Mouse (Mus musculus) heart, embryonic 16.5 days (tissue): ENCODE measurements around the gene Taf4. TPM values are rescaled to one million over a fixed set of nuclear protein-coding genes. Genes with fewer than 3 reads are reported as not detected.

Experiments used
- ATAC-seq: fragments of 200-750 bp; cut with Nextera tagmentation; replicated peaks from 2 replicates; pipeline ENCODE4 v1.8.0; 2017; ENCODE audit warnings: moderate number of reproducible peaks; ENCODE audit not compliant: insufficient read depth, low FRiP score; ENCODE audit errors: extremely low read depth
- H3K27ac ChIP-seq: fragments of 300-500 bp; sonication (generic); 2 replicates; pipeline ENCODE4 v1.5.1; 2014; ENCODE audit warnings: mild to moderate bottlenecking, low read length, control low read depth, moderate library complexity
- H3K27me3 ChIP-seq: fragments of 300-500 bp; sonication (generic); 2 replicates; pipeline ENCODE4 v1.6.1; 2014; ENCODE audit warnings: low read length, mixed read lengths; ENCODE audit not compliant: control insufficient read depth, insufficient read depth
- H3K36me3 ChIP-seq: fragments of 300-500 bp; sonication (generic); 2 replicates; pipeline ENCODE4 v1.6.1; 2014; ENCODE audit not compliant: control insufficient read depth, insufficient read depth
- H3K4me1 ChIP-seq: fragments of 300-500 bp; sonication (generic); 2 replicates; pipeline ENCODE4 v1.6.1; 2014; ENCODE audit warnings: low read length, mixed read lengths; ENCODE audit not compliant: control insufficient read depth, insufficient read depth
- H3K4me2 ChIP-seq: fragments of 300-500 bp; sonication (generic); 2 replicates; pipeline ENCODE4 v1.6.1; 2014; ENCODE audit warnings: low read depth, mild to moderate bottlenecking, control low read depth, low read length
- H3K4me3 ChIP-seq: fragments of 300-500 bp; sonication (generic); 2 replicates; pipeline ENCODE4 v1.5.1; 2014; ENCODE audit warnings: mild to moderate bottlenecking, control low read depth, low read length
- H3K9ac ChIP-seq: fragments of 300-500 bp; sonication (generic); 2 replicates; pipeline ENCODE4 v1.6.1; 2014; ENCODE audit warnings: low read length, control low read depth
- H3K9me3 ChIP-seq: fragments of 300-500 bp; sonication (generic); replicated peaks from 2 replicates; pipeline ENCODE4 v1.6.1; 2016; ENCODE audit warnings: low read length; ENCODE audit not compliant: control insufficient read depth
- WGBS: fragments of 180-500 bp; shearing (Covaris S2); extraction: QIAGEN DNeasy Blood & Tissue Kit; methylation state at CpG from one replicate; pipeline ENCODE4 v1.1.7; 2014; 5-methylcytosine and 5-hydroxymethylcytosine counted together
- polyA plus RNA-seq: library from polyadenylated mRNA; unstranded; fragments of >200 nt; fragmentation: Nextera tagmentation; extraction: Ambion mirVana; gene quantifications from 2 replicates; pipeline ENCODE4 v1.2.1, GENCODE M21; 2015

Taf4 gene
- polyA plus RNA-seq, 1 experiment from 2014 or later: 2.1 TPM

DNA sequence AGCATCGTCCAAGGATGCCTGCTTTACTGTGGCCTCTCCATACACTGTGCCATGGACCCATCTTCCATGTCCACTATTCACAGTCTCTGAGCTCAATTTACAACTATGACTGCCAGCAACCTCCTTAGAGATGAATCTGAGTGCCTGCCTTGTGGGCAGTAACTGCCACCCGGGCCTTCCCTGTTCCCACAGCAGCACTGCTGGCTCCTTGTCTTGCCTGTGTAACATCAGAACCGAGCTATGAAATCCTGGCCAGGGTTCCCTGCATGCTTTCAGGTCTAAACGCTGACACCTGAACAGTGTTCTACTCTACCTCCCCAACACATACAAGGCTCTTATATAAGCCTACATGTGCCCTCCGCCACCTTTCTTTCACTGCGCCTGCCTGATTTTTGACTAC is 16.1 kb downstream of the Taf4 start:
- Histone ChIP-seq H3K4me3 (no peak overlapping the region), H3K4me1 (peaks cover 37% of the 10 kb centered on the region), H3K9me3 (no peaks in the 10 kb centered on the region), H3K36me3 (no peaks in the 10 kb centered on the region), H3K4me2 (no peak overlapping the region), H3K9ac (no peak overlapping the region), H3K27me3 (no peaks in the 10 kb centered on the region), H3K27ac (no peak overlapping the region)
- ATAC-seq: no peak
- WGBS: 85% methylated on average over 6 of the region's 6 CpGs

DNA sequence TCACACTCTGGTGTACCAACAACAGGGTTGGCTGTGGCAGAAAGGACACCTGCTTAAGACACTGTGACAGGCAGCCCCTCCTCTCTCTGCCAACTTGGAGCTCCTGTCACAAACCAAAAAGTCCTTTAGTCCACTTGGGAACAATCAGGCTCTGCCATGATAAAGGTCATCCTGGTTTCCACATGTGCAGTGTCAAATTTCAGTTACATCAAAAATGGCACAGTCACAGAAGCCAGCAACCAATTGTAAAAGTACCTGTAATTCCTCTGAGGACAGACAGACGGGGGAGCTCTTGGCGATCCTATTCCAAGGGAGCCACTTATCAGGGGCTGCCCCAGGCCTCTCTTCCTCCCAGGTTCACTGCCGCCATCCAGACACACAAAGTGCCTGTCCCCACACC is 17.1 kb downstream of the Taf4 start:
- H3K27ac ChIP-seq: peak overlapping the region; percentile 41
- H3K9ac ChIP-seq: no peak overlapping the region
- H3K9me3 ChIP-seq: no peaks in the 10 kb centered on the region
- peak; percentile 58 for ATAC-seq
- no peaks in the 10 kb centered on the region for H3K36me3 ChIP-seq
- peak overlapping the region; percentile 16; the same call in 1 of the 2 replicates for H3K4me2 ChIP-seq
- WGBS: 11% methylated on average over 3 of the region's 3 CpGs
- peaks cover 34% of the 10 kb centered on the region for H3K4me1 ChIP-seq
- H3K27me3 ChIP-seq: no peaks in the 10 kb centered on the region
- H3K4me3 ChIP-seq: no peak overlapping the region

DNA sequence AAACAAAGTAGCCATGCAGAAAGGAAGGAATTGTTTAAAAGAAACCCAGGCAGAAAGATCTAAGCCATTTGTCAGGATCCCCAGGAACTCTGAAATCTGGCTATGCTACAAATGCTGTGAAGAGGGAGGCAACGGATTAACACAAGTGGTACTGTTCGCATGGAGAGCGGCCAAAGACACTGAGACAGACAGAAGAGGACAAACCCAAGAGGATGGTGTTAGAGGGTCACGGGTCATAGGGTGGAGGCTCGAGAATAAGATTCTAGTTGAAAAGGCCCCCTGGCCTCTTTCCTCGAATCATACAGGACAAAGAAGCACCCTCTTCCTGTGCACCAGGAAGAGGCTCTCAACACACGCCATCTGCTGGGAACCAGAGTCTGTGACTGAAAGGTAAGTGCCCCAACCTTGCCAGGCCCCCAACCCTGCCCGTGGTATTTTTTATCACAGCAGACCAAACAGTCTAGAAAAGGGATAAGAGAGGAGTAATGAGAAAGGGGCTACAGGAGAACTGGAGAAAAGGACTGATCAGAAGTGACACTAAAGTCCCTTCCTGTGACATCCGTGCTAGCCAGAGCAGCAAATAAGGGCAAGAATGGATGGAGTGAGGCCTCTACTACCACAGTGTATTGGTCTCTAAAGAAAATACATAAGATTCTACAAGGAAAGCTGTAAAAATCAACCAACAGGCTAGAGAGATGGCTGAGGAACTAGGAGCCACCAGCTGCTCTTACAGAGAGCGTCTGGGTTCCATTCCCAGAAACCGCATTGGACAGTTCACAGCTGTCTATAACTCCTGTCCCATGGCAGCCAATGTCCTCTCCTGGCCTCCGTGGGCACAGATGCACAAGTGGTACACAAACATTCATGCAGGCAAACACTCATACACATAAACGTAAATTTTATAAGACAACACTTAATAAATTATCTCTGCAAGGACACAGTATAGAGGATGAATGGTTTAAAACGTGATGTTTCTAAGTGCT is 24.6 kb downstream of the Taf4 start:
- no peak for ATAC-seq
- H3K4me3 ChIP-seq: no peak overlapping the region
- WGBS: 60% methylated on average over 14 of the region's 14 CpGs
- H3K36me3 ChIP-seq: no peaks in the 10 kb centered on the region
- no peak overlapping the region for H3K4me2 ChIP-seq
- no peak overlapping the region for H3K9ac ChIP-seq
- no peak overlapping the region for H3K27ac ChIP-seq
- H3K27me3 ChIP-seq: no peaks in the 10 kb centered on the region
- H3K4me1 ChIP-seq: peaks cover 31% of the 10 kb centered on the region
- no peaks in the 10 kb centered on the region for H3K9me3 ChIP-seq

DNA sequence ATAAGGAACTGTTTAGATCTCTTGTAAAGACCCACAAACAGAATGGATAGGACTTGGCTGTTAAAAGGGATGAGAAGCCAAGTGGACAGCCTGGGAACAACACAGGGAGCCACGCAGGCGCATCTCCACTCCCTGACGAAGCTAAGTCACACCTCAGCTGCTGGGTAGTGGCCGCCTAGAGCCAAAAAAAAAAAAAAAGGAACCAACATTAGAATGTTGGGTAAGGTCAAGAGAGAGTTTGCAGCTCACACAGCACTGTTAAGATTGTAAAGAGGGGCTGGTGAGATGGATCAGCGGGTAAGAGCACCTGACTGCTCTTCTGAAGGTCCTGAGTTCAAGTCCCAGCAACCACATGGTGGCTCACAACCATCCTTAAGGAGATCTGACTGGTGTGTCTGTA is 27.6 kb downstream of the Taf4 start:
- 80% methylated on average over 5 of the region's 5 CpGs for WGBS
- no peak overlapping the region for H3K9ac ChIP-seq
- H3K4me2 ChIP-seq: no peak overlapping the region
- no peak overlapping the region for H3K27ac ChIP-seq
- ATAC-seq: no peak
- H3K27me3 ChIP-seq: no peaks in the 10 kb centered on the region
- H3K9me3 ChIP-seq: no peaks in the 10 kb centered on the region
- H3K4me1 ChIP-seq: peaks cover 43% of the 10 kb centered on the region
- no peak overlapping the region for H3K4me3 ChIP-seq
- H3K36me3 ChIP-seq: no peaks in the 10 kb centered on the region

DNA sequence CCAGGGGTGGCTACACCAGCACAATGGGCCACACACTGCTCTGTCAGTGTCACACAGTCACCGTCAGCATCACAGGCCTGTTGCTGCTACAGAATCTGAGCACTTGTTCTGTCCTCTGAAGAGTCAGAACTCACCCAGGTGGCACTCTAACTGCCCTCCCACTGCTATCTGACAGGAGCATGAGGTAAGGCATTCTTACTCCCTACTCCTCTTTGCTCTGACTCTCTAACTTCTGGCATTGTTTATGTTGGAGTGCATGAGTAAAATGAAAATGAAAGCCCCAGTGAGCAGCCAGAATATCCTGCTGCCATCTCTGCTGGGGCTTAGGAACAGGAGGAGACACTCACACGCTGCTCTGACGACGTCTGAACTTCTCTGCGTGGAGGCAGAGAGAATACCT is 28.8 kb downstream of the Taf4 start:
- Histone ChIP-seq H3K9me3 (no peaks in the 10 kb centered on the region), H3K36me3 (no peaks in the 10 kb centered on the region), H3K27me3 (no peaks in the 10 kb centered on the region), H3K9ac (no peak overlapping the region), H3K27ac (0 out of 2 replicates have a peak overlapping the region, but pooled peaks have one; percentile 23), H3K4me2 (no peak overlapping the region), H3K4me1 (peaks cover 48% of the 10 kb centered on the region), H3K4me3 (no peak overlapping the region)
- WGBS: 45% methylated on average over 5 of the region's 5 CpGs
- no peak for ATAC-seq

DNA sequence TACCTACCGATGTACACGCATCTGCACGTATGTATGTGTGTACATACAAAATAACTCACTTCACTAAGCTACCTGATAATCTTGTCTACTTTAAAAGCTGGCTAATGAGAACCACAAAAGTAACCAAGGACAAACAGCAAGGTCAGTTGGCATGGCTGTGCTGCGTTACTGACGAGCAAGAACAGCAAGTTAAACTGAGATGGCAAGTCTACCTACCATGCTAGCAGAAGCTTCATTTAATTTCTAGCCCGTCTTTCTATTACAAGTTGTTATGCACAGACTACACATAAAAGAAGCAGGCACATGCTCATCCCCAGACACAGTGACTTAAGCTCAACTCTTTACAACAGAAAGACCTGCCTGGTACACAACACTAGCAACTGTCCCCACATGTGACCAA is 29.9 kb downstream of the Taf4 start:
- Histone ChIP-seq H3K9me3 (no peaks in the 10 kb centered on the region), H3K27ac (0 out of 2 replicates have a peak overlapping the region, but pooled peaks have one; percentile 12), H3K4me3 (no peak overlapping the region), H3K4me1 (peaks cover 43% of the 10 kb centered on the region), H3K27me3 (no peaks in the 10 kb centered on the region), H3K4me2 (0 out of 2 replicates have a peak overlapping the region, but pooled peaks have one; percentile 9), H3K36me3 (no peaks in the 10 kb centered on the region), H3K9ac (no peak overlapping the region)
- 72% methylated on average over 6 of the region's 6 CpGs for WGBS
- ATAC-seq: no peak

DNA sequence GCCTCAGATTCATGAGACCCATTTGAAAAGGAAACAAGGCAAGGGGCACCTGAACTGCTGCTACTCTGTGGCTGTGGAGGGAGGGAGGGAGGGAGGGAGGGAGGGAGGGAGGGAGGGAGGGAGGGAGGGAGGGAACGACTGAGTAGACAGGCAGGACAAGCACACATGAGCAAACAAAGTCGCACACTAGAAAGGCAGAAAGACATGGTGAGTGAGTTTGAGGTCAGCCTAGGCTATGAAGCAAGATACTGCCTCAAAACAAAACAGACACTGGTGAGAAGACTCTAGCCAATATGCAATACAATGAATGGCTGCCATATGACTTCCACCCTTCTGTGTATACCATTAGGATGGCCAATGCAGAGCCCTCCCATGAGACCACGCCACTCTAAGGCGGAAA is 31.4 kb downstream of the Taf4 start:
- no peak overlapping the region for H3K27ac ChIP-seq
- no peak overlapping the region for H3K4me3 ChIP-seq
- WGBS: 55% methylated on average over 4 of the region's 4 CpGs

DNA sequence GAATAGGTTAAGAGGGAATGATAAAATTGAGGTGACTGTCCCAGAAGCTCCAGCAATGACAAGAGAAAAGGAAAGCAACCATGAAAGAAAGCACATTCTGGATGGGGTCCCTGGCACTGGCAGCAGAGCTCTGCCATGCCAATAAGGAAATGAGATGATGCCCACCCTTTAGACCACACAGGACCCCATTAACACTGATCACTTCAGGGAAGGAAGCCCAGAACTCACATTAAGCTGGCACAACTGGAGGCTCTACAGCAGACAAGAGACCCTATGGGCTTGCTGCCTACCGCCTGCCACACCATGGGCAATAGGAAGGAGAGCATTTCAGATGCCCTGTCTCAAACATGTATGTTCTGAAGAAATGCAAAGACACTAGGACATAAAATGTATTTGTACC is 34.8 kb downstream of the Taf4 start:
- no peaks in the 10 kb centered on the region for H3K9me3 ChIP-seq
- 91% methylated on average over 1 of the region's 1 CpGs for WGBS
- H3K4me2 ChIP-seq: no peak overlapping the region
- ATAC-seq: no peak
- peaks cover 25% of the 10 kb centered on the region for H3K4me1 ChIP-seq
- no peaks in the 10 kb centered on the region for H3K27me3 ChIP-seq
- no peak overlapping the region for H3K4me3 ChIP-seq
- H3K27ac ChIP-seq: no peak overlapping the region
- H3K36me3 ChIP-seq: no peaks in the 10 kb centered on the region
- H3K9ac ChIP-seq: no peak overlapping the region

More for the DNA sequence above, 31.4 kb downstream of the Taf4 start:
- H3K9ac ChIP-seq: no peak overlapping the region
- no peaks in the 10 kb centered on the region for H3K27me3 ChIP-seq
- H3K36me3 ChIP-seq: no peaks in the 10 kb centered on the region
- no peak overlapping the region for H3K4me2 ChIP-seq
- H3K9me3 ChIP-seq: no peaks in the 10 kb centered on the region
- peaks cover 39% of the 10 kb centered on the region for H3K4me1 ChIP-seq
- no peak for ATAC-seq

DNA sequence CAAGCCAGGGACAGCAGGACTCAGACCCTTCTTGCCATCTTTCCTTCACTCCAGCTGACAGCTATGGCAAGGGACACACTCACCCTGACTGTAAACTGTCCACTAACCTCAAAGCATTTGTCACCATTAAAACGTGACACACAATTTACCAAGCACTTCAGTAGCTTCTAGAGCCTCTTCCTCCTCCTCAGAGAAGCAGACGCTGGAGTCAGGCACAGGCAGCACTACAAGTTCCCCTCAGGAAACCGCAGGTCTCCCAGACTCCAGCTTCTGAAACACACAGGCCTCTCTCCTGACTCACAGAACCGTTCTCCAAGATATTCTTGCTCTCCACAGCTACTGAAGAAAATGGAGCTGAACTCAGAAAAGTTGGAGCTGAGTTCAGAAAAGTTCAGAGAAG is 39.4 kb downstream of the Taf4 start:
- no peak overlapping the region for H3K4me3 ChIP-seq
- WGBS: 50% methylated on average over 4 of the region's 4 CpGs
- H3K9me3 ChIP-seq: no peaks in the 10 kb centered on the region
- H3K27ac ChIP-seq: no peak overlapping the region
- peaks cover 3% of the 10 kb centered on the region; the same call in 1 of the 2 replicates for H3K36me3 ChIP-seq
- H3K4me2 ChIP-seq: no peak overlapping the region
- no peaks in the 10 kb centered on the region for H3K27me3 ChIP-seq
- ATAC-seq: no peak
- no peak overlapping the region for H3K9ac ChIP-seq
- H3K4me1 ChIP-seq: peaks cover 2% of the 10 kb centered on the region; the same call in 1 of the 2 replicates
